In genomic region chr2:19390411-19391143, GRCm38 (mm10) we compare ENCODE assay signal across 24 mouse cellular contexts. TPM values are rescaled to one million over a fixed set of nuclear protein-coding genes. Genes with fewer than 3 reads are reported as not detected.
"Had no signal": no experiment of that assay in that cellular context is flagged by ENCODE, and none has a peak within 500 bp of the region (broad histone marks: within the 10 kb centered on the region; RNA-seq: fewer than 3 reads in every experiment).

No protein-coding gene starts in this region.

- H3K36me3 ChIP-seq: liver, embryonic 15.5 days; lung, embryonic 15.5 days; midbrain, embryonic 12.5 days; neural tube, embryonic 12.5 days; stomach, embryonic 15.5 days had no signal

- H3K4me3 ChIP-seq: liver, embryonic 15.5 days; lung, embryonic 15.5 days; megakaryocyte, embryonic 14.5 days; midbrain, embryonic 12.5 days; neural tube, embryonic 12.5 days; stomach, embryonic 15.5 days had no signal

- DNase-seq: liver, postnatal 0 days; lung, adult 2 months; lung, postnatal 14 days; lung, postnatal 36 days; right cerebral cortex, postnatal 14 days; thymus, adult 2 months; thymus, postnatal 25 days; thymus, postnatal 4 days had no signal

- H3K4me2 ChIP-seq: liver, embryonic 15.5 days; lung, embryonic 15.5 days; midbrain, embryonic 12.5 days; neural tube, embryonic 12.5 days; stomach, embryonic 15.5 days had no signal

- ATAC-seq: liver, postnatal 0 days; lung, postnatal 0 days had no signal

- H3K27me3 ChIP-seq: liver, embryonic 15.5 days; lung, embryonic 15.5 days; megakaryocyte, embryonic 14.5 days; midbrain, embryonic 12.5 days; neural tube, embryonic 12.5 days; stomach, embryonic 15.5 days had no signal

- H3K27ac ChIP-seq: liver, embryonic 15.5 days; lung, embryonic 15.5 days; macrophage; midbrain, embryonic 12.5 days; neural tube, embryonic 12.5 days; stomach, embryonic 15.5 days; stomach, postnatal 0 days had no signal

- H3K9me3 ChIP-seq: liver, embryonic 15.5 days; lung, embryonic 15.5 days; megakaryocyte, embryonic 14.5 days; midbrain, embryonic 12.5 days; neural tube, embryonic 12.5 days; stomach, embryonic 15.5 days had no signal

- H3K9ac ChIP-seq: liver, embryonic 15.5 days; liver, postnatal 0 days; lung, embryonic 15.5 days; midbrain, embryonic 12.5 days; neural tube, embryonic 12.5 days; stomach, embryonic 15.5 days had no signal

- H3K4me1 ChIP-seq: liver, embryonic 15.5 days; lung, embryonic 15.5 days; neural tube, embryonic 12.5 days; stomach, embryonic 15.5 days had no signal

RNA-seq across cellular contexts. Expression of gene Ptf1a, which starts 54.9 kb away (rescaled TPM):
- total RNA-seq: megakaryocyte progenitor cell, adult 5-6 weeks; monocyte, adult 5-6 weeks; neutrophil, adult 5-6 weeks had no signal
- polyA plus RNA-seq: liver, embryonic 15.5 days; liver, postnatal 0 days; lung, adult 2 months; lung, embryonic 15.5 days; lung, postnatal 0 days; macrophage; midbrain, postnatal 0 days; neural tube, embryonic 14.5 days; testis, adult 2 months; urinary bladder, adult 2 months had no signal
